Mouse (Mus musculus) lung, adult 2 months (tissue): Measurements from ENCODE around the gene Parp4.

Experiments
- CTCF ChIP-seq: fragments of 200-500 bp; IDR thresholded peaks from 2 replicates; pipeline ENCODE4 v1.5.1; 2011; ENCODE audit warnings: mild to moderate bottlenecking, low read length, control low read depth; ENCODE audit not compliant: insufficient read depth
- POLR2A ChIP-seq: fragments of 200-500 bp; IDR thresholded peaks from 2 replicates; pipeline ENCODE4 v1.6.1; 2011; ENCODE audit warnings: low read depth, mild to moderate bottlenecking, control low read depth, low read length, borderline replicate concordance; ENCODE audit errors: extremely low read depth

DNA sequence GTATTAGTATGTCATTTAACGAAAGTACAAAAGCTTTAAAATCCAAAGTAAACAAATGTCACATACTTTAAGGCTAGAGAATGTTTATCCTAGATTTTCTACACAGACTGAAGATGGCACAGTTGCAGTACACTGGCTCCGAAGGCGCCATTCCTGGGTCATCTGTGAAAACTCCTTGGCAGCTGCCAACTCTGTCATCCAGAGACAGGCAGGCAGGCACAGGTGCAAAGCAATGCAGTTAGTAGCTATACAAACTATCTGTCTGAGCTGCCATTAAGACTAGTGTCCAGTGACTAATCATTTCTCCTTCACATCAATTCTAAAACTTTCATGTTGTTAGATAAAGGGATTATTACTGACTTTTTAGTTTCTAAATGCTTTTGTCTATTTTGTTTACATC lies 16.3 kb upstream of the Parp4 start:
- TF ChIP-seq POLR2A: no peak
- TF ChIP-seq CTCF: no peak
